Mouse (Mus musculus): ENCODE measurements around the gene Hddc2.

Gene Hddc2

GRCm38 (mm10) chr10:31312865-31313848 is at the start of gene Hddc2:
Hddc2 (plus strand) TSS chr10:31313383.
- in situ Hi-C loops (cut with MboI) = loop anchor here (25.0 kb wide), 3 partner anchors 476 to 1951 kb away; partner anchors contain the start of genes Hey2, Rnf146 and Trmt11

- in situ Hi-C loops (cut with MboI) = no loop called here
Observed at GRCm38 (mm10) chr10:31272738-31273137, 40.4 kb upstream of the Hddc2 start.

DNA sequence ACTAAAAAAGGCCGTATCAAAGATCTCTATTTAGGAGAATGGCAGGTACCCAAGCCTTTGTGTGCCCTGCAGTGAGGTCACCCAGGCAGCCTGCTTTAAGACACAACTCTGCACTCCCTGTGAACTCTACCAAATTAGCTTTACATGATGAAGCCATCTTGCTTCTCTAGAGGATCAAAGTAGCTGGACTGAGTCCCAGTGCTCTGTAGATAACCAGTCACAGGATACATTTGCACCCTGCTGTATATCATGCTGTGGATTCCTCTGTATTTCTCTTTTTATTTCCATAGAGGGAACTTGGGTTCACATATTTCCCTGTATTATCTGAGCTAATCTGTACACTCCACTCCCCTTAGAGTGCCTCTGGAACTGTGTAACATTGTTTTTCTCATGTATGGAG is 40.0 kb upstream of the Hddc2 start:
- in situ Hi-C loops (cut with MboI) = no loop called here

DNA sequence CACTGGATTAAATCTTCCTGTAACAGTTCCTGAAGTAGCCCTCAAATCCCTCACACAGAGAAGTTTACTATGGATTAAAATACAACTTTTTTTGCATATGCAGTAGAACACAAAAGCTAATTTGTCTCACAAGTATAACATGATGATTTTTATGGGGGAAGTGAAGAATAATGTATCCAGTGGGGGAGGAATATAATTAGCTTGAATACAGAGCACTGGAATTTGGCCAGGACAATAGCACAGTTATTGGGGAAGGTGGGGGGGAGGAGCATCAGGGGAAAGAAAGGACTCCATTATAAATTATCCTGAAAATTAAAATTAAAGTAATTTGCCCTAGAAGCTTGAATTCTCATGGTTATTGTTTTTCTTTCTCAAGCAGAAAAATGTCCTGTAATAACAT is 25.4 kb upstream of the Hddc2 start:
- in situ Hi-C loops (cut with MboI) = no loop called here

DNA sequence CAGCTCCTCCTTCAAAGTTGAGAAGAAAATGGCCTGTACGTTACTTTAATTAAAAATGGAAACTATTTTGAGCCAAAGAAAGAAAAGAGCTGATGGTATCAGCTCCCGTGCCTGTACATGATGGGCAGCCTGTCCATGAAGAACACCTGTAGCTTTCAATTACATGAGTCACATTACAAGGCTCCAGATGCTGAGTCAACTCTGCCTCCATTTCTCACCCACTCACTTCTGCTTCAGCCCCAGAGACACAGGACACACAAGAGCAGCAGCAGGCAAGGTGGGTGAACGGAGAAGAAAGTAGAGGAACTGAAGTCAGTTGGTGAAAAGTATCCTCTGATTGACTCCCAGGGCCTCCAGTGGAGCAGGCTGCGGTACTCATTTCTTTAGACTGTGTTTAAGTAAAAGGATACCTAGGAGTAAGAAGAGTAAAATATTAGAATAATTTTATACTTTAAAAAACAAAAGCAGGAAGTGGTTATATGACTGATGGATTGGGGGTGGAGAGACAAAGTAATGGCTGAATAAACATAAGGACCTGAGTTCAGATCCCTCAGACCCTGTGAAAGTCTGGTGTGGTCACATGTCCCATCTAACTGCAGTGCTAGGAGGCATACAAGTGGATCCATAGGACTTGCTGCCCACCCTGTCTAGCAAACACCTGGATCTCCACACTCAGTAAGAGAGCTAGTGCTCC is 24.3 kb upstream of the Hddc2 start:
- in situ Hi-C loops (cut with MboI) = no loop called here

DNA sequence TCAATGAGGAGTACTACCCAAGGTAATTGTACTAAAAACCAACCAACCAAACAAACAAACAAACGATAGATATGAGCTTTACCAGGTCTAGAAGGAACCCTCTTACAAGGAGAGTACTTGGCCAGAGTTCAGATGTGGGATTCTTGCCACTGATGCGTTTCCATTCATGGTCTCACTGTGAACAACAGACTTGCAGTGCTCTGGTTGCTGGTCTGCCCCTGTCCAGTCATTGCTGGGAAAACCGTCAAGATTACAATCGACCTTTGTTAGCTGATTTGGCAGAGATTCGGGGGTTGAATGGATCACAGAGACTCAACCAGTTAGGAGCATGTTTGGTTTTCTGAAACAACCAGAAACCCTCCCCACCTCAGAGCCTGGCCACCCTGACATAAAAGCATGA is 17.5 kb upstream of the Hddc2 start:
- in situ Hi-C loops (cut with MboI) = no loop called here

- in situ Hi-C loops (cut with MboI) = no loop called here
Observed at GRCm38 (mm10) chr10:31296458-31296857, 16.7 kb upstream of the Hddc2 start.

- in situ Hi-C loops (cut with MboI) = no loop called here
Observed at GRCm38 (mm10) chr10:31297106-31297505, 16.1 kb upstream of the Hddc2 start.

- in situ Hi-C loops (cut with MboI) = no loop called here
Observed at GRCm38 (mm10) chr10:31298263-31298662, 14.9 kb upstream of the Hddc2 start.

DNA sequence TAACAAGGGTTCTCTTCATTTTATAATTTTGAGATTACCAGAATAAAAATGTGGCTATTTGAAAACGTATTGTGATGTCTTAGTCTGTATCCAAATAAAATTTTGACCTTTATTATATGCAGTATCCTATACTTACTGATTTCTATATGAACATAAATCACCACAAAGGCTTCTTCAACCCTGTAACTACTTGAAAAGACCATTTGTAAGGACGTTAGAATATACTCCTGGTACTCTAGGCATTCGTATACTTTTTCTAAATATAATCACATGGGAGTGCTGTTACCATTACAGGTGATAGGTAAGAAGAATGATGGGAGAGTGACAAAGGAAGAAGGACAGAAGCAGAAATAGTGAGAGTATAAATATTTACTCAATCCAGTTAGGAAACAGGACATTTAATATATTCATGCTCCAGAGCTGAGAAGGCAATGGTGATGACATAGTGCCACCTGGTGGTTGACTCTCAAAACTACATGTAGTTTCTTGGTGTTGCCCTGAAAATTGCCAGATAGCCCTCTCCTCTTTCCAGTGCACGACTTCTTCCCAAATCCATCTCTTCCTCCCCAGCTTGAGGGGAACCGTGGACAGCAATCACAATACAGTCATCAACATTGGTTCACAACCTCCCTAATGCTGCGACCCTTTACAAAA is 14.1 kb upstream of the Hddc2 start:
- in situ Hi-C loops (cut with MboI) = no loop called here

- in situ Hi-C loops (cut with MboI) = loop anchor here (25.0 kb wide), 3 partner anchors 463 to 1938 kb away; partner anchors contain the start of genes Hey2, Rnf146 and Trmt11
Observed at GRCm38 (mm10) chr10:31300292-31300691, 12.9 kb upstream of the Hddc2 start.

DNA sequence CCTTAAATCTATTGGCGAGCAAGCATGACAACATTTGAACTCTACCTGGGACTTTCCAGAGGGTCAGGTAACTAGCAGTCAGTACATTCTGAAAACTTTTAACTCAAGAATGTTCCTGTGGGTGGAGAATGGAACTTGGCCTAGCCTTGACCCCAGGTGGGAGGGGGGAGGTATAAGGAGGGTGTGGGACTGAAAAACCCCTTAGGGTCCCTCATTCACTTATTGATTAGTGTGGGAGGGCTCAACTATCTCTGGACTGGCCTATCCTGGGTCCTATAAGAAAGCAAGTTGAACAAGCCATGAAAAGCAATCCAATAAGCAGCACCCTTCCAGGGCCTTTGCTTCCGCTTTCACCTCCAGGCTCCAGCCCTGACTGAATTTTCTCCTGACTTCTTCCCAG is 9.7 kb upstream of the Hddc2 start:
- in situ Hi-C loops (cut with MboI) = loop anchor here (25.0 kb wide), 3 partner anchors 466 to 1941 kb away; partner anchors contain the start of genes Hey2, Rnf146 and Trmt11

DNA sequence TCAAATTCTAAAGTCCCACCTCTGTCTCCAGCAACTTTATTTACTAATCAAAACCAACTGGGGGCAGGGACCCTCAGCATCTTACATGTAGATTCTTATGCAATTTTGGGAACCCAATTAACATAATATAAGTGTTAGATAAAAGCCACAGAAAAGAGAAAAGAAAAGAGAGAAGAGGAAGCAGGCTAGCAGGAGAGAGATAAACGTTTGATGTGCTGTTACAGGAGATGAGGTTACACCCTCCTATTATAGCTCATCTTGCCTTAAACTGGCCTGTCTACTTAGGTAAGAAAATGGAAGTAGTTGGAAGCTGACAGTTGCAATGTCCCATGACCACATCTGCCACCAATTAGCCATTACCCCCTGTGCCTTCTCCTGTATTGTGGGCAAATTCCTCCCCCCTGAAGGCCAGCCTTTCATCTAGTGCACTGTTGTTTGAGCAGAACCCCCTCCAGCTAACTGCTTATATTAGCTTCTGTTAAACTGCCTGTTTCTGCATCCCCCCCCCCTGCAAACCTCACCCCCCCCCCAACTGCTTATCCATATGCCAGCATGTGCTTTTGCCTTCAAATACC is 6.1 kb upstream of the Hddc2 start:
- in situ Hi-C loops (cut with MboI) = loop anchor here (25.0 kb wide), 3 partner anchors 470 to 1945 kb away; partner anchors contain the start of genes Hey2, Rnf146 and Trmt11

- in situ Hi-C loops (cut with MboI) = loop anchor here (25.0 kb wide), 3 partner anchors 481 to 1956 kb away; partner anchors contain the start of genes Hey2, Rnf146 and Trmt11
Observed at GRCm38 (mm10) chr10:31318491-31318890, 5.3 kb downstream of the Hddc2 start.

- in situ Hi-C loops (cut with MboI) = no loop called here
Observed at GRCm38 (mm10) chr10:31329436-31329835, 16.3 kb downstream of the Hddc2 start.

- in situ Hi-C loops (cut with MboI) = no loop called here
Observed at GRCm38 (mm10) chr10:31330286-31330962, 17.2 kb downstream of the Hddc2 start.

DNA sequence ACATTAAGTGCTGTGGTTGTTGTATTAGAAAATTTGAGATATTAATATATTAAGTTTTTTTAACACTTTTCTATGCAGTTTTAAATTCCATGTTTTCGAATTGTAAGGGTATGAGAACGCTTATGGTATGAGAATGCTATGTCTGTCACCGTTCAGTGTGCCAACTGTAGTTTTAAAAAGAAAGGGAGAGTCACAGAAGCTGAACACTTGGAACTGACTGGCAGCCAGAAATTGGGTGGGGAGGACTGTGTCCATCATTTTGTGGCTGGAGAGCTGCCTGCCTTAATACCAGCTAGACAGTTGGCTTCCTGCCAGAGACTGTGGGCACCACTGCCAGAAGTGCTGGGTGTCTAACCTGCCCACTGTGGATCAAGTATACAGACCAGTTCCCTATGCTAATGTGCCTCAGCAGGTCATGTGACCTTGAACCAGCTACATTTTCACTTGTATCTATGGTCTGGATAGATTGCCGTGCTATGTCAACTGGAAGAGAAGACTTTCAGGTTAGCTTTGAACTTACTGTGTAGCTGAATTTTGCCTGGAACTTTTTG is 18.1 kb downstream of the Hddc2 start:
- in situ Hi-C loops (cut with MboI) = no loop called here

DNA sequence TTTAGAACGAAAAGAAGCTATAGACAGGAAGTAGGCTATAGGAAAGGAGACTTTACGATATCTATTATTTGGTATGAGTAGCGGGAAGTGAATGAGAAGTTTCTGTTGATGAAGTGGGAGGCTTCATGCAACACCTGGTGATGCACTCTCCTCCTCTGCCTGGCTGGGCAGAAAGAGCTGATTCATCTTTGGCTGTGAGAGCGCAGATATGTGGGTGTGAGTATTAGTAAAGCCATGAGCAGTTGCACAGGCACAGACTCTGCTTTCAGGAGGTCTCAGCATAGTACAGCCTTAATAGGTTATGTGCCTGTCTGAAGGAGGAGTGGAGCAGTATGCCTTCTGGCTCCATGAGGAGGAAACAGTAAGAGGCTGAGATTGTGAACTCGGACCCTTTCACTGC is 23.2 kb downstream of the Hddc2 start:
- in situ Hi-C loops (cut with MboI) = no loop called here

- in situ Hi-C loops (cut with MboI) = no loop called here
Observed at GRCm38 (mm10) chr10:31346401-31346800, 33.2 kb downstream of the Hddc2 start.

DNA sequence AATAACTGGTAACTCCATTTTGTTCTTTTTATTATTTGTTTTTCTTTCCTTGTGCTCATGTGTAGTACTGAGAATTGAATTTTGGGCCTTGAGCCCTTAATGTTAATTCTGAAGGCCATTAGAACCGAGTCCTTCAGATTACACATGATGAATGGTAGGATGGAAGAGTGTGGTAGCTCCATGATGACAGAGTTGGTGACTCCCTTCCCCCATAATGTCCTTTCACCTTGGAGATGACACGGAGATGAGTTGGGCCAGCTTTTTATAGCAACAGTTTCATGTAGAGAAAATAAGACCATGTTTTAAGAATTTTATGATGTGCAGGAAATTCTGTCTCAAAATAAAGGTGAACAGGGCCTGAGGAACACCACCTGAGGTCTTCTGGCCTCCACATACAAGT is 37.9 kb downstream of the Hddc2 start:
- in situ Hi-C loops (cut with MboI) = no loop called here

All from mature B cell (primary cell).